Mouse (Mus musculus): Measurements from ENCODE around the gene Gm4881.
A peak's percentile ranks its signal among the peaks of the same experiment; 100 is the strongest.
"Not testable (repeated sequence)": the region's sequence is repeated elsewhere in the genome, so short reads cannot be mapped to it uniquely, and the experiment has no call there.

Gene Gm4881

DNA sequence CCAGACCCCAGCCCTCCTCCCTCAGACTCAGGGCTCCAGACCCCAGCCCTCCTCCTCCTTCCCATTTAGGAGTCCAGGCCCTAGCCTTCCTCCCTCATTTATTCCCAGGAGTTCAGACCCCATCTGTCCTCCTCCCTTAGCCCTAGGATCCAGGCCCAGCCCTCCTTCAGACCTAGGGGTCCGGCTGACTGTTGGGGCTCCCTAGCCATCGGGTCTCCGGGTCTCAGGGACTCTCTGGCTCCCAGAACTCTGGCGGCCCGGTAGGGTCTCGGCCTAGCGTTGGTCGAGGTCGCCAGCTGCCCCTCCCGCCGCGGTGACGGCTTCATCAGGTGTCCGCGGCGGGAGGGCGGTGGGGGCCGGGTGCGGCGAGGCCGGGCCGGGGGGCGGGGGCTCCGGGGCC, 9.7 kb upstream of the Gm4881 start:
- no peak for DNase-seq

DNA sequence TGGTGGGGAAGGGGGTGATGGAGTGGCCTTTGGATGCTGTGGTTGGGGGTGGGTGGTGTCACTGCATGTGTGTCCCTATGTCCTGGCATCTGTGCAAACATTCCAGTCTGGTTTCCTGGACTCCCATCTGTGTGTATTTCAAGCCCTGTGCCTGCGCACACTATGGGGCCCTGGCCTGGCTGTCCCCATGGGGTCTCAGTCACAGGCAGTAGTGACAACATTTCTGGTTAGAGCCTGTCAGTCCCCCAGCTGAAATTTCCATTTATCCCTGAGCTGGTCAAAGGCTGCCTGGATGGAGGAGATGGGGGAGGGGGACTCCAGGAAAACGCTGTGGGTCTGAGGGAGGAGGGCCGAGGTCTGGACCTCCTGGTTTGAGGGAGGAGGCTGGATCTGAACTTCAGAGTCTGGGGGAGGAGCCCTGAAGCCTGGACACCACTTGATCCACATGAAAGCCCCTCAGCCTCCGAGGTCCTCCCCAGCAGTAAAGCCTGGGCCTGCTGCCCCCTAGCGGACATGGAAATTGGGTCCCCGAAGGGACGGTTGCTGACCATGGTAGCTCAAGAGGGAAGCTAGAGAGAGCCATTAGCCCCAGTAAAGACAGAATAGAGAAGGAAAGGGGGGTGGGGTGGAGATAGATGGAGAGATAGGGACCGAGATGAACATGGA, 5.8 kb upstream of the Gm4881 start:
- peak; percentile 71 to 79 for DNase-seq

DNA sequence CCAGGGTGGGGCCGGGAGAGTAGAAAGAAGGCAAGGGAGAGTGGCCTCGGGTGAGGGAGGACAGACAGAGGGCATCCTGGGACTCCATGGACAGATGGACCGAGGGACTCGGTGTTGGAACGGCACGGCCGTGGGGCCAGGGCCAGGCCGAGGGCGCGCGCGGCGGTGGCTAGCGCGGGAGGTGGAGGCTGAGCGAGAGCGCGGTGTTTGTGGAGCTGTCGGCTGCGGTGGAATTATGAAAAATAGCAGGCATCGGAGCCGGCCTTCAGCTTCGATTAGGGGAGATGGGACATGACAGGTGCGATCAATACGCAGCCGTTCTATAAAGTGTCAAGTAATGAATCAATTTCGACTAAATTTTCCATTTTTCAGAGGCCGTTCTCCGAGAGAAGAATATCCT, 4.5 kb upstream of the Gm4881 start:
- DNase-seq = no peak

GRCm38 (mm10) chr7:24947316-24948048, 3.2 kb upstream of the Gm4881 start:
- no peak for DNase-seq

GRCm38 (mm10) chr7:24943641-24944040, 653 bp downstream of the Gm4881 start:
- DNase-seq = no peak

- DNase-seq = no peak
These were observed 12.6 kb downstream of the Gm4881 start for GRCm38 (mm10) chr7:24931651-24932050.

DNA sequence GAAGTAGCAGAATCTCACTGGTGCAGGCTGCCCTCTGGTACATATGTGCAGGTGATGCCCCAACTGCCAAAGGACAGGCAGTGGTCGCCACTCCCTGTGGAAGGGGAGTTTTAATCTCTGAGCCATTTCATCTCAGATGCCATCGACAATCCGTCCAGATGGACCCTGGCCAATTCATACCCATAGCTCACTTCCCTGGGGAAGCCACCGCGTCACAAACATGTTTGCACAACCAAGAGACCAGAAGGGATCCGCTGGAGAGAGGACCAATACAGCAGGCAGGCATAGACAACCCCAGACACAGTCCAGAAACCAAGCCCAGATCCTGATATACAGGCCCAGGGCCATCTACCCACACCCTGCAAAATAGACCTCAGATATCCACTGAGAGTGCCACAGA, 13.8 kb downstream of the Gm4881 start:
- no peak for DNase-seq

- peak in 1 of 2 experiments; percentile 28 for DNase-seq
These were observed 24.6 kb downstream of the Gm4881 start for GRCm38 (mm10) chr7:24919728-24920127.

DNA sequence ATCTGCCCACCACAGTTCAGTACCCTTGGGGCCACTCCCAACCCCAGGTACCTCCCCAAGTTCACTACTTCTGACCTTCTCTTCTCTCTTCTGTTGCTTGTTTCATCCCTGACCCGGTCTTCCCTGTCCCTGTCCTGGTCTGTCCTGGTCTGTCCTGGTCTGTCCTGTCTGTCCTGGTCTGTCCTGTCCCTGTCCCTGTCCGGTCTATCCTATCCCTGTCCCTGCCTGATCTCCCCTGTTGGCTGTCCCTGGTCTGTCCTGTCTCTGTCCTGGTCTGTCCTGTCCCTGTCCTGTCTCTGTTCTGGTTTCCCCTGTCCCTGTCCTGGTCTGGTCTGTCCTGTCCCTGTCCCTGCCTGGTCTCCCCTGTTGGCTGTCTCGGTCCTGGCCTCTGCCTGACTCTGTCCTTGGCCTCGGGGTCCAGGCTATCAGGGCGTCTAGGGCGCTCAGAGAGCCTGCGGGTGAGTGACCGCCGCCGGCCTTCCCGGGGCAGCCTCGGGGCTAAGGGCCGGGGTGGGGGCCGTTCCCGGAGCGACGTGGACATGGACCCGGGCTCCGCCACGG, 25.5 kb downstream of the Gm4881 start:
- DNase-seq = no peak

DNA sequence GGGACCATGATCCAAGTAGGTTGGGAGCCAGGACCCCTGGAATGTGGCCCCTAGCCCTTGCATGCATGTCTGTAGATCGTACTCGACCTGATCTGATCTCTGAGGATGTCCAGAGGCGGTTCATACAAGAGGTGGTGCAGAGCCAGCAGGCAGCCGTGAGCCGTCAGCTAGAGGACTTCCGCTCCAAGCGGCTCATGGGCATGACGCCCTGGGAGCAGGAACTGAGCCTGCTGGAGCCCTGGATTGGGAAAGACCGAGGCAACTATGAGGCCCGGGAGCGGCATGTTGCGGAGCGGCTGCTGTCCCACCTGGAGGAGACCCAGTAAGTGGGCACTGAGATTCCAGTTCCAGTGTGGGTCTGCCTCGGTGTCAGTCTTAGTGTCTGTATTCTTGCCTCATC, 31.8 kb downstream of the Gm4881 start:
- peak; percentile 38 to 51 for DNase-seq

- DNase-seq = no peak
These were observed 37.0 kb downstream of the Gm4881 start for GRCm38 (mm10) chr7:24907211-24907748.

- no peak for DNase-seq
These were observed 37.7 kb downstream of the Gm4881 start for GRCm38 (mm10) chr7:24906551-24906950.

DNA sequence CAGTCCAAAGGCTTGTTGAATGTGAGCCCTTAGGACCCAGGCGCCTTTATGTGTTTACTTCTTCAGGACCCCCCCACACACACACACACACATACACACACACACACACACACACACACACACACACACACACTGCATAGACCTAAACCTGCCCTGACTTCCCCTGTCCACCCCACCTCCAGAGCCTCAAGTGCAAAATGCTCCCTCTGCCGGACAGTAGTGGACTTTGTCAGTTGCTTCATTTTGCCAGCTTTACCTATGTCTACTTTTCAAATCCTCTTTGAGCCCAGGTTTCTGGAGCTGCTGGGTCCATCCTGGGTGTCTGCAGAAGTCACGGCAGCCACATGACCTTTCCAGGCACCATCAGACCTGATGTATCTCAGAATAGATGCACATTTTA, 39.4 kb downstream of the Gm4881 start:
- peak; percentile 68 to 69 for DNase-seq

- peak; percentile 96 to 97 for DNase-seq
These were observed 40.2 kb downstream of the Gm4881 start for GRCm38 (mm10) chr7:24904070-24904483.

DNA sequence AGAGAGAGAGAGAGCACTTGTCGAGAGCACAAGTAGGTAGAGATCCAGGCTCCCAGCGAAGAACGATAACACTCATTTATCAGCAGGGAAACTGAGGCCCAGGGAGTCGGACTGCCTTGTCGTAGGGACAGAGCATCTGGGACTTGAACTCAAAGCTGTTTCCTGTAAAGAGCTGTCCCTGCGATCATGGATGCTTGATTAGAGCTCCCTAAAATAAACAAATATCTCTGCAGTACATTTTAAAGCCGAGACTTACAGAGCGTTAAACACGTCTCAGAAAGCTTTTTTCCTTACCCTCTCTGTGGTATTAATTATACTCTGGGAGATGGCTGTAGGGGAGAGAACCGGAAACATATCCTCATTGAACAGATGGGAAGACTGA, 40.9 kb downstream of the Gm4881 start:
- DNase-seq = no peak

- peak; percentile 43 to 55 for DNase-seq
These were observed 41.5 kb downstream of the Gm4881 start, which contains the start of gene Arhgef1 for GRCm38 (mm10) chr7:24902630-24903443. Arhgef1 (plus strand) TSS chr7:24902912.

GRCm38 (mm10) chr7:24902264-24902629, 42.0 kb downstream of the Gm4881 start:
- no peak for DNase-seq

DNA sequence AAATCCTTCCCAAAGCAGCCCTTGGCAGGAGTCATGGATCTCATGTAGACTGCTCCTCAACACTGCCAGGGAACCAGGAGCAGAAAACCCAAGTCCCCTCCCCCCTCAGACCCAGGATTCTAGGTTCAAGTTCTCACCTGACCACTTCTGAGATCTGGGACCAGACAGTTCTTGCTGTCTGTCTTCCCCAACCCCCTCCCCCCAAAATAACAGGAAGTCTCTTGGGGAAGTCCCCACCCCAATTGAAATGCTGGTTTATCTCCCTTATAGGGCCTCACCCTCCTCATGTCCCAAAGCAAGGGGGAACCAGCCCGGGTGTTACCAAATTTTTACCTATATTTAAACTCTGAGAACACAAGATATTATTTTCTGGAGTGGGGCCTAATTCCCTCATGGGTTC, 42.5 kb downstream of the Gm4881 start:
- DNase-seq = no peak

DNA sequence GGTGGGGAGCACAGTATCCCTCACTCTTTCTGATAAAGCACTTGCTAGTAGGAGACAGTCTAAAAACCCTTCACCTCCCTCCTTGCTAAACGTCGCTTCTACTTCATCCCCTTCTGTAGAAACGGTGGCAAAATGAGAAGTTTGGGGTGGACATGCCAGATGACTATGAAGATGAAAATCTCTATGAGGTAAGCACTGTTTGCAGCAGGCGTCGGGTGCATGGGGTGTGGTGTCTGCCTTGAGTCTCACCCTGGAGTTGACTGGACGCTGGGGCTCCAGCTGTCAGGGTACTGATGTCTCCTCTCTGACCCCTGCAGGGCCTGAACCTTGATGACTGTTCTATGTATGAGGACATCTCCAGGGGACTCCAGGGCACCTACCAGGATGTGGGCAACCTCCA, 43.2 kb downstream of the Gm4881 start:
- DNase-seq = no peak

DNA sequence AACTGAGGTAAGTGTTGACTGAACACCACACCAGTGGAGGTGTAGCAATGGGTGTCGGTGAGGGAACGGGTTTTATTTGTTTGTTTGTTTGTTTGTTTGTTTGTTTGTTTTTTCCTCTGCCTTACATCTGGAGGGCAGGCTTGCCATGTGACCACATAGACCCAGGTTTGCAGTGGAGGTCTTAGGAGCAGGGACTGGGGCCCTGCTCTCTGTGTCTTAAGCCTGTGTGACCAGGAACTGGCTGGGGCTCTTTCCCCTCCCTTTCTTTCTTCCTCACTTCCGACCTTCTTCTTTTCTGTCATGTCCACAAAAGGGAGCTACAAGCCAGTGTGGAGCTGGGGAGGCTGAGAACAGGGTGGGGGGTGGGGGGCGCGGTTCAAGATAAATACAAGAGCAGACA, 46.3 kb downstream of the Gm4881 start:
- DNase-seq = no peak

DNA sequence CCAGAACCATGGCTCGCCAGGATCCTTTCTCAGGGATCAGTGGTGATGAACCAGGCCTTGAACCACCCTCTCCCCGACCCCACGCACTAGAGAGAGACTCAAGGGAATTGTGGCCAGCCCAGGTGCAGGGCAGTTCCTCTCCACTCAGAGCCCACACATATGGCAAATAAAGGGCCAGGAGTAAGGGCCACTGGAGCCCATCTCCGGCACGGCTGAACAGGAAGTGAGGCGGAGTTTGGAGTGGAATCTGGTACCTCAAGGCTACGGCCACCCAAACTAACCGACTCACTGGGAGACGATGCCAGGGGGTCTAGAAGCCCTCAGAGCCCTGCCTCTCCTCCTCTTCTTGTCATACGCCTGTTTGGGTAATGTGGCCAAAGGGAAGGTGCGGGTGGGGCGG, 47.1 kb downstream of the Gm4881 start, which contains the start of gene Cd79a:
Gene Cd79a (plus strand): TSS at position 158 of the 400 bp plus-strand sequence.
- no peak for DNase-seq

DNA sequence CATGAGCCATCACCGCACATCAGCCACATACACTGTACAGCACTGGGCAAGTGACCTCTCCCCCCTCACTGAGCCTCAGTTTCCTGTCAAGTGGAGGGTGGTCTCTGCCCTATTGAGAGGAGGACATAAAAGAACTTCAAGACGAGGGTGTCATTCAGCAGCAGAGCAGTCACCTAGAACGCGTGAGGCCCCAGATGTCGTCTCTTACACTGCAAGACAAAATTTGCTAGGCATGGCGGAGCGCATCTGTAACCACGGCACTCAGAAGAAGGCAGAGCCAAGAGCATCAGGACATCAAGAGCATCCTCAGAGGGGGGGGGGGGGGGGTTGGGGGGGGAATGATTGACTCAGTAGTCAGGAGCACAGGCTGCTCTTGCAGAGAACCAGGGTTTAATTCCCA, 48.0 kb downstream of the Gm4881 start:
- DNase-seq = no peak

- not testable (repeated sequence) for DNase-seq
These were observed 48.5 kb downstream of the Gm4881 start for GRCm38 (mm10) chr7:24895749-24896148.

Measured in cerebellum, postnatal 36 days (tissue).